Mouse (Mus musculus) regulatory T cell (primary cell): ENCODE measurements around the gene Zfp619.
"Not testable (repeated sequence)": the region's sequence is repeated elsewhere in the genome, so short reads cannot be mapped to it uniquely, and the experiment has no call there.

ENCODE experiments used
- in situ Hi-C: fragments of 300-600 bp; cut with MboI, MseI; formaldehyde crosslinking; loops from one replicate; pipeline ENCODE4 v1.15.1; 2025; ENCODE audit warnings: high pct_unique_total_duplicates

Gene Zfp619

GRCm38 (mm10) chr7:39588471-39589041 lies 71.0 kb downstream of the Zfp619 start:
- in situ Hi-C loops, result not testable (repeated sequence)

- in situ Hi-C loops, result not testable (repeated sequence)
Observed at GRCm38 (mm10) chr7:39589044-39589443, 71.5 kb downstream of the Zfp619 start.
